Mouse (Mus musculus): ENCODE data around the gene March11.

The March11 gene

GRCm38 (mm10) chr15:26373759-26374158 is 64.9 kb downstream of the March11 start:
- in situ Hi-C loops (cut with MboI, MseI), result no loop called here

- in situ Hi-C loops (cut with MboI, MseI), result no loop called here
These were observed 65.4 kb downstream of the March11 start for GRCm38 (mm10) chr15:26374232-26374631.

- in situ Hi-C loops (cut with MboI, MseI), result no loop called here
These were observed 66.1 kb downstream of the March11 start for GRCm38 (mm10) chr15:26374946-26375345.

- in situ Hi-C loops (cut with MboI, MseI), result no loop called here
These were observed 68.5 kb downstream of the March11 start for GRCm38 (mm10) chr15:26377355-26377754.

GRCm38 (mm10) chr15:26378879-26379278 is 70.0 kb downstream of the March11 start:
- in situ Hi-C loops (cut with MboI, MseI), result no loop called here

- in situ Hi-C loops (cut with MboI, MseI), result no loop called here
These were observed 71.0 kb downstream of the March11 start for GRCm38 (mm10) chr15:26379831-26380230.

GRCm38 (mm10) chr15:26380844-26381243 is 72.0 kb downstream of the March11 start:
- in situ Hi-C loops (cut with MboI, MseI), result no loop called here

- in situ Hi-C loops (cut with MboI, MseI), result no loop called here
These were observed 81.2 kb downstream of the March11 start for GRCm38 (mm10) chr15:26390001-26390400.

- in situ Hi-C loops (cut with MboI, MseI), result no loop called here
These were observed 87.7 kb downstream of the March11 start for GRCm38 (mm10) chr15:26396556-26396955.

GRCm38 (mm10) chr15:26425284-26425683 is 116.4 kb downstream of the March11 start:
- in situ Hi-C loops (cut with MboI, MseI), result no loop called here

- in situ Hi-C loops (cut with MboI, MseI), result no loop called here
These were observed 117.4 kb downstream of the March11 start for GRCm38 (mm10) chr15:26426231-26426630.

- in situ Hi-C loops (cut with MboI, MseI), result no loop called here
These were observed 121.7 kb downstream of the March11 start for GRCm38 (mm10) chr15:26430565-26430964.

GRCm38 (mm10) chr15:26432676-26433075 is 123.8 kb downstream of the March11 start:
- in situ Hi-C loops (cut with MboI, MseI), result no loop called here

GRCm38 (mm10) chr15:26435725-26436124 is 126.9 kb downstream of the March11 start:
- in situ Hi-C loops (cut with MboI, MseI), result no loop called here

GRCm38 (mm10) chr15:26437113-26437512 is 128.3 kb downstream of the March11 start:
- in situ Hi-C loops (cut with MboI, MseI), result no loop called here

All from T-helper 2 cell (primary cell).